Mouse (Mus musculus) heart, embryonic 12.5 days (tissue): Measurements from ENCODE around the gene Snap47. TPM values are rescaled to one million over a fixed set of nuclear protein-coding genes. Genes with fewer than 3 reads are reported as not detected.

Experiments
- ATAC-seq: fragments of 200-750 bp; cut with Nextera tagmentation; 2 replicates; pipeline ENCODE4 v1.8.0; 2017; ENCODE audit warnings: moderate TSS enrichment, moderate library complexity; ENCODE audit not compliant: insufficient number of reproducible peaks, low FRiP score
- H3K27ac ChIP-seq: fragments of 300-500 bp; sonication (generic); 2 replicates; pipeline ENCODE4 v1.5.1; 2016; ENCODE audit warnings: mild to moderate bottlenecking, moderate library complexity; ENCODE audit not compliant: poor library complexity, severe bottlenecking
- H3K27me3 ChIP-seq: fragments of 300-500 bp; sonication (generic); replicated peaks from 2 replicates; pipeline ENCODE4 v1.6.1; 2016; ENCODE audit warnings: mild to moderate bottlenecking, moderate library complexity
- H3K36me3 ChIP-seq: fragments of 300-500 bp; sonication (generic); 2 replicates; pipeline ENCODE4 v1.6.1; 2016; ENCODE audit warnings: mild to moderate bottlenecking, moderate library complexity
- H3K4me1 ChIP-seq: fragments of 300-500 bp; sonication (generic); replicated peaks from 2 replicates; pipeline ENCODE4 v1.6.1; 2016; ENCODE audit warnings: mild to moderate bottlenecking
- H3K4me2 ChIP-seq: fragments of 300-500 bp; sonication (generic); 2 replicates; pipeline ENCODE4 v1.6.1; 2016; ENCODE audit warnings: mild to moderate bottlenecking, moderate library complexity
- H3K4me3 ChIP-seq: fragments of 300-500 bp; sonication (generic); 2 replicates; pipeline ENCODE4 v1.5.1; 2016; ENCODE audit warnings: mild to moderate bottlenecking
- H3K9ac ChIP-seq: fragments of 300-500 bp; sonication (generic); 2 replicates; pipeline ENCODE4 v1.6.1; 2016; ENCODE audit warnings: mild to moderate bottlenecking, moderate library complexity
- H3K9me3 ChIP-seq: fragments of 300-500 bp; sonication (generic); replicated peaks from 2 replicates; pipeline ENCODE4 v1.6.1; 2016; ENCODE audit warnings: mild to moderate bottlenecking, moderate library complexity
- WGBS: fragments of 180-500 bp; shearing (Covaris S2); methylation state at CpG from one replicate; pipeline ENCODE4 v1.1.7; 2016; 5-methylcytosine and 5-hydroxymethylcytosine counted together
- polyA plus RNA-seq: library from polyadenylated mRNA; unstranded; fragments of >200 nt; fragmentation: Nextera tagmentation; extraction: Ambion mirVana; gene quantifications from 2 replicates; pipeline ENCODE4 v1.2.1, GENCODE M21; 2016

Snap47 gene
- polyA plus RNA-seq, 1 experiment from 2014 or later, result 107 TPM

DNA sequence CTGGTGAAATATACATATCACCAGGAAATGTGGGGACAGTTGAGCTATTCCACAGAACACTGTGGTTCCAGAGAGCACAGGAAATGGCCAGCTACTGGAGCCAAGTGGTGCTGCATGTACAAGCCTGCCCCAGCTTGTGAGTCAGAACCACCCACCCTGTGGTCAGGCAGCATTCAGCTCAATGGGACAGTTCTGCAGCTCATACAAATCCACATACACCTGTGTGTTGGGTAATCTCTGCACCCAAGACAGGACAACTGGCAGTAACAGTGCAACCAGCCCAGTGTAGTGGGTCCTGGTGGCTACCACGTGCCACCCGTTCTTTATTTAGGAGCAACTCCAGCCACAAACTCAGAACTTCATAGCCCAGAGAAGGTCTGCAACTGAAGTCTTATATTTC is 29.0 kb downstream of the Snap47 start:
- Histone ChIP-seq H3K9me3 (no peaks in the 10 kb centered on the region), H3K4me3 (no peak overlapping the region), H3K4me2 (no peak overlapping the region), H3K4me1 (peaks cover 14% of the 10 kb centered on the region), H3K27me3 (no peaks in the 10 kb centered on the region), H3K9ac (no peak overlapping the region), H3K36me3 (peaks cover 66% of the 10 kb centered on the region), H3K27ac (no peak overlapping the region)
- no peak for ATAC-seq
- WGBS, result 88% methylated on average over 2 of the region's 2 CpGs

DNA sequence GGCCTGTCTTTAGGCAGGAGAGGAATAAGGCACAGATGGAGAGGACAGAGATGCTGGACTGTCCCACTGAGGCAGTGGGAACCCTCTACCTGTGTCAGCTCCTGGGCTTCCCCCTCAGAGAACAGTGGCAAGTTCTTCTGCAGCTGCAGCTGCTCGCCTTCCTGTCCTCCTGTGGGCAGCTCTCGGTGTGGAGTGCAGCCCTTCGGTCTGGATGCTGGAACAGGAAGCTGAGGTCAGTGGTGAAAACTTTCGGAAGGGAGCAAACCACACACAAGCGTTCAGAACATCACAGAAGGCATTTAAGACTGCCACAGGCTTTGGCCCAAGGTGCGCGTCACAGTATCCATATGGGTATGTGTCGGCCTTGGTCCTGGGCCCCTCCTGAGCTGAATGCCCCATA is 29.6 kb downstream of the Snap47 start:
- H3K4me1 ChIP-seq, result peaks cover 14% of the 10 kb centered on the region
- no peak overlapping the region for H3K4me2 ChIP-seq
- H3K36me3 ChIP-seq, result peaks cover 64% of the 10 kb centered on the region
- H3K27me3 ChIP-seq, result no peaks in the 10 kb centered on the region
- no peaks in the 10 kb centered on the region for H3K9me3 ChIP-seq
- WGBS, result 77% methylated on average over 8 of the region's 8 CpGs
- H3K27ac ChIP-seq, result no peak overlapping the region
- H3K9ac ChIP-seq, result no peak overlapping the region
- ATAC-seq, result no peak
- no peak overlapping the region for H3K4me3 ChIP-seq

DNA sequence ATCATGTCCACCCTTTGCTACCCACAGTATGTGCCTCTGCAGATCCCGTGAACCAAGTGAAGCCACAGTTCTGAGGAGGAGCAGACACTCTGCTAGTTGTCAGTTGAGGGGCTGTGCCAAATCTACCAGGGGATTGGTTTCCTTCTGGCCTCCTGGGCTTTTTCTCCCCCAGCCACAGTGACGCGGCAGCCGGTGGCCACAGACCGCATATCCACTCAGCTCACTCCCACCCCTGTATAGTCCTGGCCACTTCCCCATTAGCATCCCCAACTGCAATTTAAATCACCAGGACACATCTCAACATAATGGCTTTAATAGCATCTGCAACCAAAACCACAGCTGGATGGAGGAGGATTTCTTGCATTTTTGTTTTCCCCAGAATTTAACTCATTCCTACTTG is 32.3 kb downstream of the Snap47 start:
- 76% methylated on average over 5 of the region's 5 CpGs for WGBS
- Histone ChIP-seq H3K9ac (no peak overlapping the region), H3K4me2 (no peak overlapping the region), H3K4me1 (peaks cover 11% of the 10 kb centered on the region), H3K4me3 (no peak overlapping the region), H3K27ac (no peak overlapping the region), H3K9me3 (no peaks in the 10 kb centered on the region), H3K27me3 (no peaks in the 10 kb centered on the region), H3K36me3 (peaks cover 60% of the 10 kb centered on the region)
- no peak for ATAC-seq

DNA sequence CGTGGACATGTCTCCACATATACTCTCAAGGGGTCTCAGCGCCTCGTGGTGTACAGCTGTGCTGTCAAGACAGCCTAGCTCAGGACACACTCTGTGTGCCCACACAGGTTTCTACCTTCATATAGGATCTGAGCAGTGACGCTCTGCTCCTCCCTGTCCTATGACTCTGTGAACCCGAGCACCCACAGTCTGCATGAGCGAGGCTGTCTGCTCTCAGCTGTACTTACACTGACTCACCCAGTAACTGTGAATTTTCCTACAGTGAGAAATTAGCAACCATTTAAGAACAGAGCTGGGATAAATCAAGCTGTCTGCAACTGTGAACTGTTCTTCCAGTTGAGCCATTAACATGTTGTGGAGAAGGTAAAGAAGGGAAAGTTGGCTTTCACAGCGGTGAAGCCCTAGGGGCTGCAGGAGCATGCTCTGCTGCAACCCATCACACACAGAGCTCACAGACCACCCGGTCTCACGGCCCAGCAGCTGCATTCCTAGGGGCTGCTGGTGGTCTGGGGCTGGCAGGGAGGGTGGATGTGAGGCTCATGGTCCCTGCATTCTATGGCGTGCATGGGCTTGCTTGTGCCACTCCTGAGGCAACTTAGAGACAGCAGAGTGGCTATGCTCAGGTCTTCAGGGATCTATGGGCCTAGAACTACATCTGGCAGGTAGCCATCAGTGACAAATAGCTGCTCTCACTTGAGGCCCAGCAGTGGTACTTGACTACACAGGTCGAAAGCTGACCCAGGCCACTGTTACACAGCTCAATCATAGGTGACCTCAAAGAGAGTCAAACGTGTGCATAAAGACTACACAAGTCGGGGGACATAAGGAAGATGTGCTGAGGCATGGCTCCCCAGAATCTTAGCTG is 37.8 kb downstream of the Snap47 start:
- peak; percentile 34; the same call in 1 of the 2 replicates for ATAC-seq
- Histone ChIP-seq H3K4me3 (no peak overlapping the region), H3K9ac (no peak overlapping the region), H3K27ac (no peak overlapping the region), H3K4me1 (peaks cover 28% of the 10 kb centered on the region), H3K4me2 (no peak overlapping the region), H3K27me3 (no peaks in the 10 kb centered on the region), H3K36me3 (peaks cover 28% of the 10 kb centered on the region), H3K9me3 (no peaks in the 10 kb centered on the region)
- WGBS, result 69% methylated on average over 13 of the region's 13 CpGs

DNA sequence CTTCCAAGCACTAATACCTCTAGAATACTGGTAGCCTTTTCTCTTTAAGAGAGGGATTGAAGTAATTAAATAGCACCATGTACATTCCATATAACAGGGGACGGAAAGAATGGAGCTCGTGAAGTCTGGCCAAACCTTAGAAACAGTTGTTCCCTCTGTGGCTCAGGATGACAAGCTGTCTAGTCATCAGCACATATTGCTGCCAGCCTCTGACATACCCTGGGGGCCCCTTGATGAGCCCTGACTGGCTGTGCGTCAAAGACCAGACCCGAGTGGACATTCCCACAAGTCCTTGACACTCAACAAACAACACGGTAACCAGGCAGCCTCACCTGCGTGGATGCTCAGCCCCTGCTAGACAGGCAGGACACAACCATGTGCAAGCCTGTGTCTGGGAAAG is 38.9 kb downstream of the Snap47 start:
- Histone ChIP-seq H3K27me3 (no peaks in the 10 kb centered on the region), H3K27ac (no peak overlapping the region), H3K9ac (no peak overlapping the region), H3K4me3 (no peak overlapping the region), H3K9me3 (no peaks in the 10 kb centered on the region), H3K4me1 (peaks cover 28% of the 10 kb centered on the region), H3K4me2 (no peak overlapping the region), H3K36me3 (peaks cover 34% of the 10 kb centered on the region)
- 66% methylated on average over 6 of the region's 6 CpGs for WGBS
- no peak for ATAC-seq

DNA sequence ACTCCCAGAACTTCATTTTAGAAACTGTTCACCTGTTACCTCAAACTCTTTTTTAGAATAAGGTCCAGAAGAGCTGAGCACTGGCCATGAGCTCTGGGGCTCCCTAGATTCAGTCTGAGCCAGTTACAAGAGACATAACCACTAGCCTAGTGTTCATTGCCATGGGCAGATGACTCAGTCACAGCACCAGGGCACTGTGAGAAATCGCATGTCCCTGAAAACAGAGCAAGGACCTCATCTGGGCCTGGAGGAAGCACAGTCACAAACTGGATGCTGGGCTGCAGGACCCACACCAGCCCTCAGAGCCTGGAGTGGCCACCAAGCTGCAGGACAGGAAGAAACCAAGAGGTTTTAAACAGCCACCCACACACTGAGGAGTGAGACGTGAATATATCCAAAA is 40.1 kb downstream of the Snap47 start:
- no peak overlapping the region for H3K4me2 ChIP-seq
- peaks cover 43% of the 10 kb centered on the region for H3K36me3 ChIP-seq
- H3K27me3 ChIP-seq, result no peaks in the 10 kb centered on the region
- WGBS, result 81% methylated on average over 2 of the region's 2 CpGs
- no peak overlapping the region for H3K9ac ChIP-seq
- ATAC-seq, result no peak
- H3K4me1 ChIP-seq, result peaks cover 28% of the 10 kb centered on the region
- no peaks in the 10 kb centered on the region for H3K9me3 ChIP-seq
- H3K27ac ChIP-seq, result no peak overlapping the region
- H3K4me3 ChIP-seq, result no peak overlapping the region

DNA sequence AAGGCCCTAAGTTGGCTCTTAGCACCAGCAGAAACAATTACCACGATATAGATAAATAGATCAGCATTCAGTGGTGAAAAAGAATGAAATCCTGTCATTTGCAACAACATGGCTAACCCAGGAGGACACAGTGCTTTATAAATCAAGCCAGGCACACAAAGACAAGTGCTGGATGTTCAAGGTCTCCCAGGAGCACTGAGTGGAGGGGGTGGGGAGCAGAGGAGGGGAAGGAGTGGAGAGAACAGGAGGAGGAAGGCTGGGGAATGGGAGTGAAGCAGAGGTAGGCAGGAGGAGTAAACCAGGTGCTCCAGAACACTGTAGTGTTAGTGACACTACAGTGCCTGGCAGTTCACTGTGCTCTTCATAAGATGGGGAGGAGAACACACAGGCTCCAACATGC is 45.2 kb downstream of the Snap47 start:
- no peak overlapping the region for H3K9ac ChIP-seq
- 74% methylated on average over 1 of the region's 1 CpGs for WGBS
- no peaks in the 10 kb centered on the region for H3K9me3 ChIP-seq
- no peak overlapping the region for H3K27ac ChIP-seq
- no peak overlapping the region for H3K4me3 ChIP-seq
- H3K4me2 ChIP-seq, result no peak overlapping the region
- H3K27me3 ChIP-seq, result no peaks in the 10 kb centered on the region
- peaks cover 54% of the 10 kb centered on the region for H3K36me3 ChIP-seq
- no peak for ATAC-seq
- no peaks in the 10 kb centered on the region for H3K4me1 ChIP-seq

DNA sequence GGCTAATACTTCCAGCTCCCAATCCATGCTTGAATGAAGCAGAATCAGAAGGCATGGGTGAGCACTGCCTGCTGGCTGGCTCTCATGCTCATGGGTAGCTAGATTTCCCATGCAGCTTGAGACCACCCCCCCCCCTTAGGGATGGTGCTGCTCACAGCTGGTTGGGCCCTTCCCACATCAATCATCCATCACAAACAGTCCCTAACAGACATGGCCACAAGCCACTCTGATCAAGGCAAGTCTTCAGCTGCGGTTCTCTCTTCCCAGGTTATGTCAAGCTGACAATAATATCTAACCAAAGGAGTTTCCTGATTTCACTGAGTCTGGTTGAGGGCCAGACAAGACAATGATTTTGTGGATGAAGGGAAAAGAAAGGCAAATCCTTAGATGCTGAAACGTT is 50.1 kb downstream of the Snap47 start:
- Histone ChIP-seq H3K27me3 (no peaks in the 10 kb centered on the region), H3K36me3 (peaks cover 25% of the 10 kb centered on the region), H3K27ac (no peak overlapping the region), H3K9ac (no peak overlapping the region), H3K4me3 (no peak overlapping the region), H3K4me1 (peaks cover 30% of the 10 kb centered on the region), H3K9me3 (no peaks in the 10 kb centered on the region), H3K4me2 (no peak overlapping the region)
- ATAC-seq, result no peak
- WGBS, result 78% methylated on average over 2 of the region's 2 CpGs

DNA sequence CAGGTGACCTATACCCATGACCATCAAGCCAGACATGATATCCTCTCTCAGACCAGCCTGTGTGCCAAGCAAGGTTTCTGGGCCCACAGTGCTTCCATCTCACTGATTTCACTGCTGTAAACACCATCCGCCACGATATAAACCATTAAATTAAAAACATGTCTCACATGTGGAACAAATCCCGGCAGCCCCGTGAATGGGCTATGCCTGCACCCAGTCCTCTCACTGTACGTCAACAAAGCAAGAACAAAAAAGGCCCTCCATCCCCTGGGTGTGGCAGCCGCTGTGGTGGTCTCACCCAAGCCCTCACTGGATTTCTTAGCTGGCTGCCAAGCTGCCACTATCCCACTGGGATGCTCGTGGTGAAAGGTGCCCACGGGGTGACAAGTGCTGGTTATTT is 51.2 kb downstream of the Snap47 start:
- no peak overlapping the region for H3K27ac ChIP-seq
- no peak overlapping the region for H3K9ac ChIP-seq
- no peak overlapping the region for H3K4me3 ChIP-seq
- ATAC-seq, result no peak
- peaks cover 17% of the 10 kb centered on the region for H3K36me3 ChIP-seq
- 68% methylated on average over 8 of the region's 8 CpGs for WGBS
- H3K4me1 ChIP-seq, result peaks cover 30% of the 10 kb centered on the region
- no peaks in the 10 kb centered on the region for H3K9me3 ChIP-seq
- H3K27me3 ChIP-seq, result no peaks in the 10 kb centered on the region
- no peak overlapping the region for H3K4me2 ChIP-seq

DNA sequence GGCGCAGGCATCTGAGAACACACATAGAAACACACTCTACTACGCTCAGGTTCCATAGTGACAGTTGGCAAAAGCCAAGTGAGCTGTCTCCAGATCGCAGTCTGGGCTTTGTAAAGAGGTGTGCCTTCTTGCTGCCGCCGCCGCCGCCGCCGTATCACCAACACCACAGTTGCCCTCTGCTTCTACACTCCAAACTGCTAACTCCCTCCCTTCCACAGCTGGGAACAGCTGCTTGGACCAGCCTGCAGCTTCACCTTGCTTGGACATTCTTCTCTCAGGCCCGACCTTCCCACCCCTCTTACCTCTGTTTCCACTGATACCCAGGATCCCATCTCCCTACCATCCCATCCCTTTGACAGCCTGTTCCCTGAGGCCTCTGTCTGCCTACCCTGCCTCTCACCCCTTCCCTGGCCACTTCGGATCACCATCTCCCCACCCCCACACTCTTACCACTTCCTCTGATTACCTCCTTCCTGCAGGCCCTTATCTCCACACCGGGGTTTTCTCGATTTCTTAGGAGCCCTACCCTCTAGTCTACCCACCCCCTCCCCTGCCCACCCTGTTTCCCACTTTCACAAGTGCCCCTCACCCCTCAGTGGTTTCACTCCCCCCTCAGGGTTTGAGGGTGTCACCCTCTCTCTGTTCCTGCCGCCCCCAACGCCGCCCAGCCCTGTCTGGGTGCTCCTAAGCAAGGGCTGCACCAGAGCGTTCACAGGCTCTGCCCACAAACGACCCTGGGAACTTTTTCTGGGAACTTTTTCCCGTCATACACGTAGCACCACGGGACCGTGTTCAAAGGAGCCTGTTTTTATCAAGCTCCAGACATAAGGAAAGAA is 53.2 kb downstream of the Snap47 start:
- Histone ChIP-seq H3K9ac (peak overlapping the region; percentile 16; the same call in 1 of the 2 replicates), H3K27me3 (no peaks in the 10 kb centered on the region), H3K36me3 (peaks cover 8% of the 10 kb centered on the region), H3K4me1 (peaks cover 34% of the 10 kb centered on the region), H3K4me3 (peak overlapping the region; percentile 4), H3K4me2 (peak overlapping the region; percentile 52), H3K9me3 (no peaks in the 10 kb centered on the region), H3K27ac (peak overlapping the region; percentile 28; the same call in 1 of the 2 replicates)
- ATAC-seq, result peak; percentile 70
- 16% methylated on average over 22 of the region's 22 CpGs for WGBS

DNA sequence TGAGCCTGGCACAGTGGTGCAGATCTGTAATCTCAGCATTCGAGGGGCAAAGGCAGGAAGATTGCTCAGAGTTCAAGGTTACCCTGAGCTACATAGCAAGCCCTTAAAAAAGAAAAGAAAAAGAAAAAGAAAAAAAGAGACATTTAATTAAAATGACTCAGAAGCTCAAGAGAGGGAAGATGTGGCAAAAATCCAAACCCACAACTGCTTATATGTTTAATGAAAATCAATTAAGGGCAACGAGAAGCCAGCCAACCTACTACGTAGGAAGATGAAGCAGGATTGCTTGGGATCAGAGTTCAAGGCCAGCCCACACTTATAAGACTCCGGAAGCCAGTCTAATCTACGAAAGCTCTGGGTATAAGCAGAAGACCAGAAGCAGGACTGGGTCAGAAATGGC is 56.5 kb downstream of the Snap47 start:
- 81% methylated on average over 5 of the region's 5 CpGs for WGBS
- Histone ChIP-seq H3K9me3 (no peaks in the 10 kb centered on the region), H3K4me1 (peaks cover 32% of the 10 kb centered on the region), H3K9ac (no peak overlapping the region), H3K4me3 (no peak overlapping the region), H3K27ac (no peak overlapping the region), H3K27me3 (no peaks in the 10 kb centered on the region), H3K36me3 (no peaks in the 10 kb centered on the region), H3K4me2 (no peak overlapping the region)
- no peak for ATAC-seq
